Mouse (Mus musculus) kidney, postnatal 0 days (tissue): Measurements from ENCODE around the gene Bicral. TPM values are rescaled to one million over a fixed set of nuclear protein-coding genes. Genes with fewer than 3 reads are reported as not detected.
A peak's percentile ranks its signal among the peaks of the same experiment; 100 is the strongest.
"Not testable (repeated sequence)": the region's sequence is repeated elsewhere in the genome, so short reads cannot be mapped to it uniquely, and the experiment has no call there.

Experiments used
- ATAC-seq: fragments of 200-750 bp; cut with Nextera tagmentation; replicated peaks from 2 replicates; pipeline ENCODE4 v1.8.0; 2017; ENCODE audit warnings: low read depth, moderate number of reproducible peaks, moderate TSS enrichment, moderate library complexity; ENCODE audit not compliant: low FRiP score
- DNase-seq: peaks from one replicate; pipeline ENCODE4 v3.0.0-alpha.2; 2016; ENCODE audit warnings: low spot score
- H3K27ac ChIP-seq: fragments of 300-500 bp; sonication (generic); 2 replicates; pipeline ENCODE4 v1.5.1; 2014; ENCODE audit warnings: mild to moderate bottlenecking
- H3K27me3 ChIP-seq: fragments of 300-500 bp; sonication (generic); 2 replicates; pipeline ENCODE4 v1.6.1; 2014; ENCODE audit warnings: low read length, mixed read lengths; ENCODE audit not compliant: insufficient read depth
- H3K36me3 ChIP-seq: fragments of 300-500 bp; sonication (generic); 2 replicates; pipeline ENCODE4 v1.6.1; 2014; ENCODE audit warnings: low read length, mixed read lengths; ENCODE audit not compliant: insufficient read depth
- H3K4me1 ChIP-seq: fragments of 300-500 bp; sonication (generic); replicated peaks from 2 replicates; pipeline ENCODE4 v1.6.1; 2014; ENCODE audit warnings: antibody characterized with exemption, low read length, mixed read lengths; ENCODE audit not compliant: insufficient read depth
- H3K4me2 ChIP-seq: fragments of 300-500 bp; sonication (generic); 2 replicates; pipeline ENCODE4 v1.6.1; 2014; ENCODE audit warnings: mild to moderate bottlenecking, low read length, moderate library complexity, mixed read lengths
- H3K4me3 ChIP-seq: fragments of 300-500 bp; sonication (generic); replicated peaks from 2 replicates; pipeline ENCODE4 v1.5.1; 2014; ENCODE audit warnings: low read depth, low read length
- H3K9ac ChIP-seq: fragments of 300-500 bp; sonication (generic); 2 replicates; pipeline ENCODE4 v1.6.1; 2014; ENCODE audit warnings: low read depth, low read length
- H3K9me3 ChIP-seq: fragments of 300-500 bp; sonication (generic); replicated peaks from 2 replicates; pipeline ENCODE4 v1.6.1; 2016; ENCODE audit warnings: low read length, inconsistent platforms, mixed read lengths
- CTCF ChIP-seq: IDR thresholded peaks from 2 replicates; pipeline ENCODE4 v1.5.1; 2016; ENCODE audit warnings: antibody characterized with exemption, low read depth, mild to moderate bottlenecking, moderate library complexity
- WGBS: fragments of 180-500 bp; shearing (Covaris S2); extraction: QIAGEN DNeasy Blood & Tissue Kit; methylation state at CpG from one replicate; pipeline ENCODE4 v1.1.7; 2014; 5-methylcytosine and 5-hydroxymethylcytosine counted together
- polyA plus RNA-seq: library from polyadenylated mRNA; unstranded; fragments of >200 nt; fragmentation: Nextera tagmentation; extraction: Ambion mirVana; gene quantifications from 2 replicates; pipeline ENCODE4 v1.2.1, GENCODE M21; 2015

Gene Bicral
- polyA plus RNA-seq, 1 experiment from 2014 or later = 4.1 TPM

DNA sequence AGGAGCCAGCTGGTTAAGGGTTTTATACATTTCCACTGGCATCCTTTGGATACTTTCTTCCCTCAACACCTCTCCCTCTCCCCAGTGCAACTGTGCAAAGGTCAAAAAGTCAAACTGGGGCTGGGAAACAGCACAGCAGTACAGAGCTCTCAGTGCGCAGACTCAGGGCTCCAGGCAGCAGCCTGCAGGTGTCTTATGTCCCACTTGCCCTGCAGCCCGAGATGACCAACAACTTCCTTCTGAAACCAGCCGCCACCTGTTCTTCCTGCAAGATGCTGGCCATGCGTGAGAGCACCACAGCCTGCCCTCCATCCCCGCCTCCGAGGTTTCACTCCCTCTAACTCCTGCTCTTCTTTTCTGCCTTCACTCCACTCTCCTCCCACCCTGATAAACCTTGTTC, 5.6 kb downstream of the Bicral start:
- H3K9me3 ChIP-seq = no peaks in the 10 kb centered on the region
- no peak overlapping the region for H3K4me3 ChIP-seq
- peaks cover 16% of the 10 kb centered on the region; the same call in 1 of the 2 replicates for H3K4me1 ChIP-seq
- no peaks in the 10 kb centered on the region for H3K36me3 ChIP-seq
- no peak for TF ChIP-seq CTCF
- H3K9ac ChIP-seq = no peak overlapping the region
- no peaks in the 10 kb centered on the region for H3K27me3 ChIP-seq
- ATAC-seq (peak; percentile 75), DNase-seq (peak; percentile 84)
- no peak overlapping the region for H3K4me2 ChIP-seq
- peak overlapping the region; percentile 69 for H3K27ac ChIP-seq
- 11% methylated on average over 6 of the region's 6 CpGs for WGBS

DNA sequence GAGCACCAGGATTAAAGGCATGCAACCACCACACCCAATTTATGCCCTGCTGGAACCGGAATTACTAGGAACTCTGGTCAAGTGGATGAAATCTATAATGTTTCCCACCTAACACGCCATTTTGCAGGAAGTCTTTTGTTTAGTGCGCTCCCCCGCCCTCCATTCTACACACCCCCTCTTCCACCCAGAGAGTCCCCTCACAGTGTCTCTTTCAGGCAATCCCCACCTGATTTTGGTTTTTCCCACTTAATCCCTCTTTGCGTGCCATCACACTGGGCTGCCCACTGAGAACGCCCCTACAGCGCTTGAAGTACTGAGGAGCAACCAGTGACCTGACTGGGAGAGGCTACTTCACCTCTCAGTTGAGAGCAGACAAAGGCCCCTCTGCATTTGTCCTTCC, 11.1 kb downstream of the Bicral start:
- Histone ChIP-seq H3K9me3 (no peaks in the 10 kb centered on the region), H3K4me1 (peaks cover 8% of the 10 kb centered on the region), H3K36me3 (no peaks in the 10 kb centered on the region), H3K9ac (no peak overlapping the region), H3K27me3 (no peaks in the 10 kb centered on the region), H3K4me2 (no peak overlapping the region), H3K27ac (no peak overlapping the region), H3K4me3 (no peak overlapping the region)
- 92% methylated on average over 7 of the region's 7 CpGs for WGBS
- ATAC-seq (no peak), DNase-seq (no peak)
- no peak for TF ChIP-seq CTCF

DNA sequence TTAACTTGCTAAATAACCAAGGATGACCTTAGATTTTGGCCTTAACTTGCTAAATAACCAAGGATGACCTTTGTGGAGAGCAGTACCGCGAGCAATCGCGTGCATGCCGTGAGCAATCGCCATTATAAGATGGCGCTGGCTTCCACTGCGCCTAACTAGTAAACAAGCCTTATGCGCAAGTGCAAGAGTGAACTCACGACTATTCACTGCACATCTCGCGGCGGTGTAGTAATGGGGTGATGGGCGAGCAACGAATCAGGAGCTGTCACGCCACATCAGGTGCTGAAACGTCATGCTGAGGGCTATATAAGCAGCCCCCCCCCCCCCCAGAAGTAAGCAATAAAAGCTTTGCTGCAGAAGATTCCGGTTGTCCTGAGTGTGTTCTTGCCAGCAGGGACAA, 11.7 kb downstream of the Bicral start:
- not testable (repeated sequence) for H3K4me2 ChIP-seq, H3K27ac ChIP-seq, H3K4me1 ChIP-seq, DNase-seq, ATAC-seq, H3K9ac ChIP-seq, H3K36me3 ChIP-seq, H3K9me3 ChIP-seq, H3K27me3 ChIP-seq, H3K4me3 ChIP-seq
- whole genome bisulfite sequencing = 96% methylated on average over 18 of the region's 18 CpGs

DNA sequence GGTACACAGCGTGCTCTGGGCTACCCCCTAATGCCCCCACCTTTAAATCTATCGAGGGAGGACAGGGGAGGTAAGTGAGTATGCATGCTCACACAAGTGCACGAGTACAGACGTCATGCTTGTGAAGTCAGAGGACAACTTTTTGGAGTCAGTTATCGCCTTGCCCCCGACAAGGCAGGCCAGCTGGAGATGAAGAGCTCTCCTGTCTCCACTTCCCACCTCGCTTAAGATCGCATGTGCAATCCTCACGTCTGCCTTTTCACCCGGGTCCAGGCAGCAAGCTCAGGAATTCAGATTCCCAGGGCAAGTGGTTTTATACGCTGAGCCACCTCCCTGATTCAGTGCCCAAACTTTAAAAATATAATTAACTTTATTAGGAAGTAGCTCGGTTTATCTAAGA, 13.0 kb downstream of the Bicral start:
- DNase-seq (no peak), ATAC-seq (no peak)
- Histone ChIP-seq H3K9me3 (no peaks in the 10 kb centered on the region), H3K36me3 (no peaks in the 10 kb centered on the region), H3K27ac (no peak overlapping the region), H3K27me3 (no peaks in the 10 kb centered on the region), H3K4me2 (no peak overlapping the region), H3K9ac (no peak overlapping the region), H3K4me1 (peaks cover 8% of the 10 kb centered on the region), H3K4me3 (no peak overlapping the region)
- TF ChIP-seq CTCF = no peak
- WGBS = 46% methylated on average over 12 of the region's 12 CpGs

DNA sequence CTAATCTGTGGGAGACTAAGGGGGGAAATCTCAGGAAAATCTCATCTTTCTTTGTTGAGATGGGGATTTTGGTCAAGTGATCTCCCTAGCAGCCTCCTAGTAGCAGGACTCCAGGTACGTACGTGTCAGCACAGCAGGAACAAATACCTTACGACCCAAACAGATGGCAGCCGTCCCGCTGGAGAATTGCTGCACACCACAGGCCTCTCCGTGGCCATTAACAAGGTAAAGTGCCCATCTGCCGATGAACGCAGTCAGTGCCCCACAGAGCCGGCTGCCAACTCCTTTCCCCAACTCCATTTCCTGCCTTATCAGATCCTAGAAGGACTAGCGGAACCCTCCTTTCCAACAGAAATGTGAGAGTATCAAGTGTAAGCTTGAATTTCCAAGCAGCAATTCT, 13.5 kb downstream of the Bicral start:
- DNase-seq (no peak), ATAC-seq (no peak)
- no peak overlapping the region for H3K4me3 ChIP-seq
- WGBS = 41% methylated on average over 10 of the region's 10 CpGs
- TF ChIP-seq CTCF = no peak
- no peak overlapping the region for H3K27ac ChIP-seq
- H3K9me3 ChIP-seq = no peaks in the 10 kb centered on the region
- H3K27me3 ChIP-seq = no peaks in the 10 kb centered on the region
- no peak overlapping the region for H3K9ac ChIP-seq
- no peak overlapping the region for H3K4me2 ChIP-seq
- no peaks in the 10 kb centered on the region for H3K36me3 ChIP-seq
- H3K4me1 ChIP-seq = peaks cover 8% of the 10 kb centered on the region

DNA sequence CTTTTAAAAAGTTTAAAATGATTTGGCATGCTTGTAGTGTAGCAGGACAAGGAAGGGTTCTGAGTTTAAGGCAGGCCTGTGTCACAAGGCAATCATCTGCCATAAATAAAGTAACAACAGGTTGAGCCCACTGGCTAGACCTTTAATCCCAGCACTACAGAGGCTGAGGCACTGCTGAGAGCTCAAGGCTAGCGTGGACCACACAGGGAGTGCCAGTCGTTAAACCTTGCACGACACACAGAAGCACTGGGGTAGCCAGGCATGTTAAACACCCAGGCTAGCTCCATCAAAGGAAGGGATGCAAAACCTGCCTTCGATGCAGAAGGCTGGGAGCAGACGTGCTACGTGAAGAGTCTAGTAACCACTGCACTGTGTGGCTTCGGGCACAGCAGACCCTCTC, 14.6 kb downstream of the Bicral start:
- TF ChIP-seq CTCF = no peak
- 34% methylated on average over 7 of the region's 7 CpGs for WGBS
- no peak overlapping the region for H3K4me2 ChIP-seq
- no peak for DNase-seq
- peaks cover 8% of the 10 kb centered on the region for H3K4me1 ChIP-seq
- H3K9ac ChIP-seq = no peak overlapping the region
- no peaks in the 10 kb centered on the region for H3K9me3 ChIP-seq
- no peaks in the 10 kb centered on the region for H3K27me3 ChIP-seq
- H3K27ac ChIP-seq = no peak overlapping the region
- H3K36me3 ChIP-seq = no peaks in the 10 kb centered on the region
- ATAC-seq = no peak
- no peak overlapping the region for H3K4me3 ChIP-seq

DNA sequence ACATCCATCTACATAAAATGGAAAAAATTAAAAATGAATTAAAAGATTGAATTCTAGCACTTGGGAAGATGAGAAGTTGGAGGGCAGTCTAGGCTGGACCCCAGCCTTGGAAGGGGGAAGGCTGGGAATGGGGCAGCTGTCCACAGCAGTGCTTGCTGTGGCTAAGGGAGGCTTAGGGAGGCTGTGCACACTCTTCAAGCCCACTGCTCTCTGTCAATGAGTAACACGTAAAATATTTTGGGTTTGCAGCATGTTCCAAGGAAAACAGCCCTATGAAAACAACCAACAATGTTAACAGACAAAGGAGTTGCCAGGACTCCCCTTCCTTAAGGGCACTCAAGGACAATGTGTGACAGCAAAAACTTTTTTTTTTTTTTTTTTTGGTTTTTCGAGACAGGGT, 15.3 kb downstream of the Bicral start:
- ATAC-seq (peak; percentile 74; the same call in 1 of the 2 replicates), DNase-seq (peak; percentile 62)
- no peaks in the 10 kb centered on the region for H3K36me3 ChIP-seq
- H3K4me3 ChIP-seq = no peak overlapping the region
- TF ChIP-seq CTCF = no peak
- H3K9ac ChIP-seq = no peak overlapping the region
- H3K27me3 ChIP-seq = no peaks in the 10 kb centered on the region
- H3K9me3 ChIP-seq = no peaks in the 10 kb centered on the region
- H3K4me1 ChIP-seq = peaks cover 10% of the 10 kb centered on the region
- H3K27ac ChIP-seq = 0 out of 2 replicates have a peak overlapping the region, but pooled peaks have one; percentile 36
- 40% methylated on average over 2 of the region's 2 CpGs for WGBS
- H3K4me2 ChIP-seq = no peak overlapping the region
